Mouse (Mus musculus): ENCODE data around the gene Grn.

Grn gene

GRCm38 (mm10) chr11:102443740-102444139, 13.6 kb downstream of the Grn start:
- peak; percentile 59 for DNase-seq

- DNase-seq = no peak
Observed at GRCm38 (mm10) chr11:102444321-102444720, 14.2 kb downstream of the Grn start.

GRCm38 (mm10) chr11:102444781-102445180, 14.7 kb downstream of the Grn start:
- DNase-seq = peak; percentile 51

- DNase-seq = peak; percentile 65
Observed at GRCm38 (mm10) chr11:102445264-102445890, 15.3 kb downstream of the Grn start.

GRCm38 (mm10) chr11:102445891-102446361, 15.8 kb downstream of the Grn start:
- peak; percentile 77 for DNase-seq

- DNase-seq = peak; percentile 82
Observed at GRCm38 (mm10) chr11:102446581-102447461, 16.7 kb downstream of the Grn start.

- DNase-seq = peak; percentile 80
Observed at GRCm38 (mm10) chr11:102447497-102447896, 17.4 kb downstream of the Grn start, which contains the start of gene Fam171a2. Fam171a2 (minus strand) TSS chr11:102447682.

GRCm38 (mm10) chr11:102448327-102448726, 18.2 kb downstream of the Grn start:
- peak; percentile 64 for DNase-seq

GRCm38 (mm10) chr11:102449043-102450008, 19.2 kb downstream of the Grn start:
- DNase-seq = peak; percentile 77

GRCm38 (mm10) chr11:102453131-102453530, 23.0 kb downstream of the Grn start:
- peak; percentile 38 for DNase-seq

GRCm38 (mm10) chr11:102455740-102456396, 25.8 kb downstream of the Grn start:
- DNase-seq = peak; percentile 78

GRCm38 (mm10) chr11:102460541-102460940, 30.4 kb downstream of the Grn start:
- no peak for DNase-seq

- no peak for DNase-seq
Observed at GRCm38 (mm10) chr11:102461764-102462163, 31.6 kb downstream of the Grn start.

GRCm38 (mm10) chr11:102464901-102465300, 34.8 kb downstream of the Grn start:
- DNase-seq = no peak

- DNase-seq = peak; percentile 59
Observed at GRCm38 (mm10) chr11:102465713-102466436, 35.8 kb downstream of the Grn start.

GRCm38 (mm10) chr11:102467041-102467631, 37.0 kb downstream of the Grn start:
- DNase-seq = peak; percentile 93

- no peak for DNase-seq
Observed at GRCm38 (mm10) chr11:102469648-102470357, 39.7 kb downstream of the Grn start, which contains the start of gene Itga2b. Itga2b (minus strand) TSS chr11:102470122.

- DNase-seq = no peak
Observed at GRCm38 (mm10) chr11:102475027-102475426, 44.9 kb downstream of the Grn start.

GRCm38 (mm10) chr11:102478671-102479070, 48.6 kb downstream of the Grn start:
- no peak for DNase-seq

- DNase-seq = no peak
Observed at GRCm38 (mm10) chr11:102479581-102479980, 49.5 kb downstream of the Grn start.
